Mouse (Mus musculus) intestine, embryonic 16.5 days (tissue): ENCODE measurements around the gene Samd14. TPM values are rescaled to one million over a fixed set of nuclear protein-coding genes. Genes with fewer than 3 reads are reported as not detected.

Experiments
- ATAC-seq: fragments of 200-750 bp; cut with Nextera tagmentation; 2 replicates; pipeline ENCODE4 v1.8.0; 2017; ENCODE audit warnings: moderate TSS enrichment, moderate library complexity
- H3K27ac ChIP-seq: fragments of 300-500 bp; sonication (generic); 2 replicates; pipeline ENCODE4 v1.5.1; 2014; ENCODE audit warnings: mild to moderate bottlenecking, low read length
- H3K27me3 ChIP-seq: fragments of 300-500 bp; sonication (generic); replicated peaks from 2 replicates; pipeline ENCODE4 v1.6.1; 2014; ENCODE audit warnings: low read length, control low read depth, mixed read lengths; ENCODE audit not compliant: control insufficient read depth, insufficient read depth
- H3K36me3 ChIP-seq: fragments of 300-500 bp; sonication (generic); 2 replicates; pipeline ENCODE4 v1.6.1; 2014; ENCODE audit warnings: low read length, control low read depth; ENCODE audit not compliant: control insufficient read depth, insufficient read depth
- H3K4me1 ChIP-seq: fragments of 300-500 bp; sonication (generic); 2 replicates; pipeline ENCODE4 v1.6.1; 2014; ENCODE audit warnings: low read length, control low read depth, mixed read lengths; ENCODE audit not compliant: control insufficient read depth, insufficient read depth
- H3K4me2 ChIP-seq: fragments of 300-500 bp; sonication (generic); 2 replicates; pipeline ENCODE4 v1.6.1; 2014; ENCODE audit warnings: low read depth, low read length, control low read depth
- H3K4me3 ChIP-seq: fragments of 300-500 bp; sonication (generic); 2 replicates; pipeline ENCODE4 v1.5.1; 2014; ENCODE audit warnings: mild to moderate bottlenecking, low read length
- H3K9ac ChIP-seq: fragments of 300-500 bp; sonication (generic); 2 replicates; pipeline ENCODE4 v1.6.1; 2014; ENCODE audit warnings: low read depth, low read length
- H3K9me3 ChIP-seq: fragments of 300-500 bp; sonication (generic); 2 replicates; pipeline ENCODE4 v1.6.1; 2016; ENCODE audit warnings: low read length, control low read depth; ENCODE audit not compliant: control insufficient read depth
- WGBS: fragments of 180-500 bp; shearing (Covaris S2); extraction: QIAGEN DNeasy Blood & Tissue Kit; methylation state at CpG from one replicate; pipeline ENCODE4 v1.1.7; 2014; 5-methylcytosine and 5-hydroxymethylcytosine counted together
- polyA plus RNA-seq: library from polyadenylated mRNA; unstranded; fragments of >200 nt; fragmentation: Nextera tagmentation; extraction: Ambion mirVana; gene quantifications from 2 replicates; pipeline ENCODE4 v1.2.1, GENCODE M21; 2015

The Samd14 gene
- polyA plus RNA-seq, 1 experiment from 2014 or later, result 13.2 TPM

- H3K27me3 ChIP-seq, result no peaks in the 10 kb centered on the region
- H3K4me3 ChIP-seq, result peak overlapping the region; percentile 87
- 0 out of 2 replicates have a peak, but pooled peaks cover 4% of the 10 kb centered on the region for H3K36me3 ChIP-seq
- ATAC-seq, result no peak
- no peak overlapping the region for H3K27ac ChIP-seq
- WGBS, result 46% methylated on average over 10 of the region's 10 CpGs
- H3K9me3 ChIP-seq, result no peaks in the 10 kb centered on the region
- peak overlapping the region; percentile 97 for H3K4me2 ChIP-seq
- peaks cover 65% of the 10 kb centered on the region for H3K4me1 ChIP-seq
- H3K9ac ChIP-seq, result peak overlapping the region; percentile 89
Measured at GRCm38 (mm10) chr11:94994208-94994814, 15.4 kb upstream of the Samd14 start.

DNA sequence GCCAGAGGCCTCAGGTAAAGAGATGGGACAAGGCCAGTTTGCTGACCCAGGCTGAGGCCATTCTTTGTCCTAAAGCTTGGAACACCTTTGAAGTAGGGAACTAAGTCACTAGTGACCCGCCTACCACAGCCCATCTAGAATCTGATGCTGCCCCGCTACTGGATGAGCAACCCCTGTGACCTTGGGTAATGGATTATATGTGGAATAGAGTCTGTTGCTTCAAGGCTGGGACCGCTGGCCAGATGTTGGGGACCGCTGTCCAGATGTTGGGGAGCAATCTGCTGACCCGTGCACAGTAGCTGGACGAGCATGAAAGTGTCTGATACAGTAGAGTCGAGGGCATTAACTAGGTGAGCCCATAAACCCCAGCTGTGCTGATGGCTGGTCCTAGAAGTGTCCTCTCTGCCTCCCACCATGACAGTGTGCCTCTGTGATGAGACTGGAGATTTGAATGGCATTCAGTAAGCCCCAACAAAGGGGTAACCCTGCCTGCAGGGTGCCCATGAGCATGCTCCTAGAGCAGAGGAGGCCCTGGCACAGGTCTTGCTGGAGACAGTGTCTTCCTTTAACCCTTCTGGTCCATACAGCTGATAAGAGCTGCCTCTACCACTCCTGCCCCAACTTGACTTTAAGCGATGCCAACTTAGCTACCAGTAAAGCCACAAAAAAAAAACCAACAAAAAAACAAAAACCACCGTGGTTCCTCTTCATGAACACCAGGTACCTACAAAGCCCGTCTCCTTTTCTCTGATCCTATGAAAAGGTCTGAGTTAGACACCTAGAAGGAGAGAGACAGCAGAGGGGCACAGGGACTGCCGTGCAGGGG lies 14.5 kb upstream of the Samd14 start:
- 81% methylated on average over 11 of the region's 11 CpGs for WGBS
- no peaks in the 10 kb centered on the region for H3K9me3 ChIP-seq
- peak overlapping the region; percentile 97 for H3K4me2 ChIP-seq
- peak overlapping the region; percentile 89 for H3K9ac ChIP-seq
- no peak for ATAC-seq
- H3K27me3 ChIP-seq, result no peaks in the 10 kb centered on the region
- peaks cover 5% of the 10 kb centered on the region; the same call in 1 of the 2 replicates for H3K36me3 ChIP-seq
- peak overlapping the region; percentile 12; the same call in 1 of the 2 replicates for H3K4me3 ChIP-seq
- H3K27ac ChIP-seq, result no peak overlapping the region
- peaks cover 61% of the 10 kb centered on the region for H3K4me1 ChIP-seq

DNA sequence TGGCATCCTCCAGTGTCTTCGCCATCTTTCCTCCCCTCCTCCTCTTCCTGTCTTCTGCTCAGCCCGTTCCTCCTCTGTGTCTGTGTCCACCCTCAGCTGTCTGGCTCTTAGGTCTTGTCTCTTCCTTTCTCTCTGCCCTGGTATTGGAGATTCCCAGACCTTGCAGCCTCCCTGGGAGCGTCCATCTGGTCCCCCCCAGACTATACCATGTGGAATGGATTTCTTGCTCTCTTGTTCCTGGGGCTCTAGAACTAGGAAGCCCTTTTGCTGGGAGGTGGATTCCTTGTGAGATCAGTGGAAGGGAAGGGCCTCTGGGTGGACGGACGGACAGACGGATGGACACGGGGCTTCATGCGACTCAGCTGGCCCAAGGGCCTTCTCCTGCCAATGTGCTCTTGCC lies 13.6 kb upstream of the Samd14 start:
- H3K9me3 ChIP-seq, result no peaks in the 10 kb centered on the region
- no peak for ATAC-seq
- no peak overlapping the region for H3K4me3 ChIP-seq
- H3K4me2 ChIP-seq, result no peak overlapping the region
- H3K9ac ChIP-seq, result no peak overlapping the region
- no peak overlapping the region for H3K27ac ChIP-seq
- H3K36me3 ChIP-seq, result peaks cover 7% of the 10 kb centered on the region; the same call in 1 of the 2 replicates
- 77% methylated on average over 8 of the region's 8 CpGs for WGBS
- H3K4me1 ChIP-seq, result peaks cover 63% of the 10 kb centered on the region
- H3K27me3 ChIP-seq, result no peaks in the 10 kb centered on the region

DNA sequence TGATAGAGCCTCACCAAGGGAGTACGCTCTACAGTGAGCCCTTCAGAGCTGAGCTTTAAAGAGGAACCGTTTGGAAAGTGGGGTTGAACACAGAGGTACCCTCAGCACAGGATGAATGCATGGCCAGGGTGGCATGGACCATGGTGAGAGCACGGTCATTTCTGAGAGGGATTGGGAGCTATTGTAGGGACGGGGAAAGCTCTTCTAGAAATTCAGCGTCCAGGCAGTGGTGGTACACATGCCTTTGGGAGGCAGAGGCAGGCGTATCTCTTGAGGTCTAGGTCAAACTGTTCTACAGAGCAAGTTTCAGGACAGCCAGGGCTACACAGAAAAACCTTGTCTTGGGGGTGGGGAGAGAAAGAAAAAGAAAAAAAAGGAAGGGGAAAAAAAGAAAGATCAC lies 12.7 kb upstream of the Samd14 start:
- H3K27ac ChIP-seq, result no peak overlapping the region
- no peak overlapping the region for H3K9ac ChIP-seq
- H3K4me2 ChIP-seq, result no peak overlapping the region
- no peak overlapping the region for H3K4me3 ChIP-seq
- no peak for ATAC-seq
- no peaks in the 10 kb centered on the region for H3K9me3 ChIP-seq
- WGBS, result 87% methylated on average over 6 of the region's 6 CpGs
- no peaks in the 10 kb centered on the region for H3K27me3 ChIP-seq
- peaks cover 7% of the 10 kb centered on the region; the same call in 1 of the 2 replicates for H3K36me3 ChIP-seq
- H3K4me1 ChIP-seq, result peaks cover 63% of the 10 kb centered on the region

- Histone ChIP-seq H3K27ac (no peak overlapping the region), H3K4me1 (peaks cover 57% of the 10 kb centered on the region), H3K36me3 (peaks cover 12% of the 10 kb centered on the region; the same call in 1 of the 2 replicates), H3K4me2 (no peak overlapping the region), H3K27me3 (no peaks in the 10 kb centered on the region), H3K9ac (peak overlapping the region; percentile 1; the same call in 1 of the 2 replicates), H3K4me3 (no peak overlapping the region), H3K9me3 (no peaks in the 10 kb centered on the region)
- WGBS, result 45% methylated on average over 5 of the region's 5 CpGs
- peak; percentile 81 for ATAC-seq
Measured at GRCm38 (mm10) chr11:94997596-94997995, 12.1 kb upstream of the Samd14 start.

GRCm38 (mm10) chr11:94998041-94998531 lies 11.6 kb upstream of the Samd14 start:
- Histone ChIP-seq H3K27ac (peak overlapping the region; percentile 3; the same call in 1 of the 2 replicates), H3K4me2 (no peak overlapping the region), H3K9me3 (no peaks in the 10 kb centered on the region), H3K9ac (peak overlapping the region; percentile 1; the same call in 1 of the 2 replicates), H3K27me3 (no peaks in the 10 kb centered on the region), H3K4me3 (no peak overlapping the region), H3K36me3 (peaks cover 13% of the 10 kb centered on the region; the same call in 1 of the 2 replicates), H3K4me1 (peaks cover 52% of the 10 kb centered on the region)
- WGBS, result 75% methylated on average over 16 of the region's 16 CpGs
- peak; percentile 22 for ATAC-seq

- Histone ChIP-seq H3K27me3 (no peaks in the 10 kb centered on the region), H3K9me3 (no peaks in the 10 kb centered on the region), H3K36me3 (peaks cover 19% of the 10 kb centered on the region; the same call in 1 of the 2 replicates), H3K4me1 (peaks cover 31% of the 10 kb centered on the region), H3K4me2 (no peak overlapping the region), H3K4me3 (no peak overlapping the region), H3K27ac (peak overlapping the region; percentile 27; the same call in 1 of the 2 replicates), H3K9ac (no peak overlapping the region)
- 73% methylated on average over 8 of the region's 8 CpGs for WGBS
- ATAC-seq, result no peak
Measured at GRCm38 (mm10) chr11:95000128-95000527, 9.6 kb upstream of the Samd14 start.

GRCm38 (mm10) chr11:95000548-95000947 lies 9.1 kb upstream of the Samd14 start:
- Histone ChIP-seq H3K9me3 (no peaks in the 10 kb centered on the region), H3K4me2 (0 out of 2 replicates have a peak overlapping the region, but pooled peaks have one; percentile 3), H3K27ac (peak overlapping the region; percentile 38), H3K27me3 (no peaks in the 10 kb centered on the region), H3K9ac (no peak overlapping the region), H3K36me3 (peaks cover 19% of the 10 kb centered on the region; the same call in 1 of the 2 replicates), H3K4me1 (peaks cover 27% of the 10 kb centered on the region), H3K4me3 (no peak overlapping the region)
- 38% methylated on average over 4 of the region's 4 CpGs for WGBS
- peak; percentile 12; the same call in 1 of the 2 replicates for ATAC-seq

- no peaks in the 10 kb centered on the region for H3K27me3 ChIP-seq
Measured at GRCm38 (mm10) chr11:95001058-95001457, 8.6 kb upstream of the Samd14 start.

More at GRCm38 (mm10) chr11:95001058-95001457, 8.6 kb upstream of the Samd14 start:
- H3K9ac ChIP-seq, result no peak overlapping the region
- no peak overlapping the region for H3K4me3 ChIP-seq
- peak; percentile 21 for ATAC-seq
- WGBS, result 2% methylated on average over 8 of the region's 8 CpGs
- 0 out of 2 replicates have a peak overlapping the region, but pooled peaks have one; percentile 3 for H3K4me2 ChIP-seq
- H3K4me1 ChIP-seq, result peaks cover 26% of the 10 kb centered on the region
- peak overlapping the region; percentile 38 for H3K27ac ChIP-seq
- H3K36me3 ChIP-seq, result peaks cover 19% of the 10 kb centered on the region; the same call in 1 of the 2 replicates
- H3K9me3 ChIP-seq, result no peaks in the 10 kb centered on the region
